Mouse (Mus musculus) C2C12 (cell line): ENCODE data around the gene Zfp493.

ENCODE experiments used
- CEBPB ChIP-seq: IDR thresholded peaks from one replicate; pipeline ENCODE4 v1.6.1; 2011; ENCODE audit warnings: low read depth, mild to moderate bottlenecking, control low read depth, moderate library complexity
- CTCF ChIP-seq: IDR thresholded peaks from one replicate; pipeline ENCODE4 v1.5.1; 2011; ENCODE audit not compliant: control insufficient read depth, insufficient read depth, insufficient read length
- FOSL1 ChIP-seq: IDR thresholded peaks from one replicate; pipeline ENCODE4 v1.8.0; 2011; ENCODE audit warnings: mild to moderate bottlenecking, low read length; ENCODE audit not compliant: poor library complexity, insufficient read depth, severe bottlenecking
- MYOD1 ChIP-seq: IDR thresholded peaks from one replicate; pipeline ENCODE4 v1.6.1; 2011; ENCODE audit warnings: low read depth; ENCODE audit not compliant: control insufficient read depth, insufficient read length
- MYOG ChIP-seq: IDR thresholded peaks from one replicate; pipeline ENCODE4 v1.6.1; 2011; ENCODE audit not compliant: control insufficient read depth, insufficient read length; ENCODE audit errors: extremely low read depth
- USF1 ChIP-seq: IDR thresholded peaks from one replicate; pipeline ENCODE4 v1.6.1; 2011; ENCODE audit warnings: low read depth, mild to moderate bottlenecking, control low read depth, moderate library complexity

DNA sequence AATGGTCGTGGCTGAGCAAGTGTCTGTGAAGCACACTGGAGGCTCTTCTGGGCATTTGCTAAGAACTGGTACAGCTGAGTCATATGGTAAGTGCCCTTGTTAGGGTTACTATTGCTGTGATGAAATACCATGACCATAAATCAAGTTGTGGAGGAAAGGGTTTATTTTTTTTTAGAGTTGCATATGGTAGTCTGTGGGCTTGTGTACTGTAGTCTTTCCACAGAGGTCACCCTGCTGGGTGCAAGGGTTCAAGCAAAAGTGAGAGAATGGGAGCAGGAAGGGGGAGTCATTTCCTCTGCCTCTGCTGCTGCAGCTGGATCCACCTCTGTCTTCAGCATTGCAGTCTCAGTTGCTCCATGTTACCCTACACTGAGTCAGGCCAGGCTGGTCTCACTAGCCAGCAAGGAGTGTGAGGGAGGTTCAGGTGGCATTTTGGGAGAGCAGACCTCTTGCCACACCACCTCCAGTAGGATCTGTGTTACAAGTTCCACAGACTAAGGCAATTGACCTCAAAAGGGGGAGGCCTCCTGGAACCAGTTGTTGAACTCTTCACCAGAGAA is 32.2 kb downstream of the Zfp493 start:
- TF ChIP-seq CTCF (no peak), MYOD1 (no peak), FOSL1 (no peak), USF1 (no peak), MYOG (no peak), CEBPB (no peak)
